Comparison of ENCODE assay signal across 12 mouse cellular contexts in the genomic region with DNA sequence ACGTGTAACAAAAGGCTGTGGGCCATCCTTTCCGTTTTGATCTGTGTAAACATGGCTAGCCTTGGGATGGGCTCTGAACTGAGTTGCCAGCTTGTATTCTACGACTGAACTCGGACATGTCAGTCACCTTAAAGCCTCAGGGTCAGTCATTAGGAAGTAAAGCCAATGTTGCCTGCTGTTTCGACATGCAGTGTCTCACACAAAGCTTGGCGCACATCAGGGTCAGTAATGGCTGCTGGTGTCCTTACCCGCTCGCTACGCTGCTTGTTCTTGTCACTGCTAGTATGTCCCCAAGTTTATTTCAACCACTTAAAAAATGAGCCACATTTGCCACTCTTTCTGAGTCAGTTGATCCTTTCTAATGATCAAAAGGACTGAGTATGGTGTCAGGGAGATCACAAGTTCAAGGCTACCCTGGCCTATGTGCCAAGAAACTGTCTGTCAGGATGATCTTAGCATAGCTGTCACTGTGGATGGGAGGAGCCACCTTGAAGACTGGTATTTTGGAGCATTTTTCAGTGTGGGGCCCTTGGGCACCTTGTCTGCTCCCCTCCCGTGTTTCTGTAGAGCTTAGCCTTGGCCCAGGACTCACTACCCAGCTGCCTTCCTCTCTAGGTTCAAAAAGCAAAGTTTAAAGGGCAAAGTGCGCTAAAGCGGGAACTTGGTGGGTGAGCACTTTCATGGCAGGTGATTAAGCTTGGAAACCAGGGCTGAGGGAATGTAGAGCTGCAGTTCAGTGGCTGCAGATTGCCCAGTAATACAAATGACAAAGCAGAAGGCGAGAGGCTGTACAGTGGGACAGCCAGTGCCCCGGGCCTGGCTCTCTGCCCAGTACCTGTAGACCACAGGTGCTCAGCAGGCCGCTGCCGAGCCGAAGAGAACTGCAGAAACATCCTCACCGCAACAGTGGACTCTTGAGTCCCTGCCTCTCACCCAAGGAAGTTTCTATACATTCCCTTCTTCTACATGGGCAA.
A peak's percentile ranks its signal among the peaks of the same experiment; 100 is the strongest.
DNase-seq lines count a peak whose midpoint lies in the region; ATAC-seq lines count a peak whose summit lies in the region.
"Had no signal": no experiment of that assay in that cellular context is flagged by ENCODE, and none has a peak within 500 bp of the region (broad histone marks: within the 10 kb centered on the region; RNA-seq: fewer than 3 reads in every experiment).

No protein-coding gene starts in this region.

- H3K9ac ChIP-seq in midbrain, embryonic 12.5 days (replicated peaks): no peak overlapping the region
- H3K9ac ChIP-seq in midbrain, embryonic 15.5 days: no peak overlapping the region
- H3K9ac ChIP-seq in hindbrain, embryonic 11.5 days (ENCODE audit: low read depth, low read length): no peak overlapping the region
- H3K9ac ChIP-seq: liver, postnatal 0 days had no signal

- H3K27ac ChIP-seq in midbrain, embryonic 12.5 days (replicated peaks): peak overlapping the region; percentile 49
- H3K27ac ChIP-seq in midbrain, embryonic 15.5 days: no peak overlapping the region
- peak overlapping the region; percentile 51 for H3K27ac ChIP-seq in hindbrain, embryonic 11.5 days (ENCODE audit: low read depth, low read length)
- H3K27ac ChIP-seq: heart, adult 2 months; left cerebral cortex, adult 2 months had no signal

- H3K4me3 ChIP-seq in midbrain, embryonic 12.5 days: no peak overlapping the region
- H3K4me3 ChIP-seq in midbrain, embryonic 15.5 days: no peak overlapping the region
- H3K4me3 ChIP-seq in hindbrain, embryonic 11.5 days (ENCODE audit: low read depth, low read length): no peak overlapping the region
- H3K4me3 ChIP-seq: heart, adult 2 months; left cerebral cortex, adult 2 months had no signal

- no peak overlapping the region for H3K4me2 ChIP-seq in midbrain, embryonic 12.5 days (replicated peaks)
- no peak overlapping the region for H3K4me2 ChIP-seq in midbrain, embryonic 15.5 days
- H3K4me2 ChIP-seq in hindbrain, embryonic 11.5 days (replicated peaks; ENCODE audit: low read depth, low read length): no peak overlapping the region

- WGBS in midbrain, embryonic 12.5 days: 94% methylated on average over 18 of the region's 18 CpGs
- 85% methylated on average over 18 of the region's 18 CpGs for WGBS in midbrain, embryonic 15.5 days
- WGBS in hindbrain, embryonic 11.5 days: 92% methylated on average over 18 of the region's 18 CpGs

- DNase-seq in hindbrain, embryonic 11.5 days (ENCODE audit: low spot score): no peak
- DNase-seq in kidney, postnatal 14 days: peak; percentile 31
- DNase-seq in gastrocnemius, postnatal 36 days: no peak
- DNase-seq in testis, postnatal 14 days (ENCODE audit: low spot score): no peak
- DNase-seq in urinary bladder, postnatal 36 days (ENCODE audit: low spot score in 2 of 2): no peak
- DNase-seq: cerebellum, adult 8-10 months; heart, adult 2 months; liver, postnatal 0 days; thymus, adult 2 months had no signal

- no peaks in the 10 kb centered on the region for H3K9me3 ChIP-seq in midbrain, embryonic 12.5 days
- no peaks in the 10 kb centered on the region for H3K9me3 ChIP-seq in midbrain, embryonic 15.5 days
- H3K9me3 ChIP-seq in hindbrain, embryonic 11.5 days (ENCODE audit: control insufficient read depth, low read length): no peaks in the 10 kb centered on the region

- H3K27me3 ChIP-seq in midbrain, embryonic 12.5 days: no peaks in the 10 kb centered on the region
- H3K27me3 ChIP-seq in midbrain, embryonic 15.5 days (replicated peaks): no peaks in the 10 kb centered on the region
- no peaks in the 10 kb centered on the region for H3K27me3 ChIP-seq in hindbrain, embryonic 11.5 days (ENCODE audit: control insufficient read depth, insufficient read depth, low read length)

- intact Hi-C loops in gastrocnemius, postnatal 36 days (cut with DNase I): no loop called here

- peaks cover 34% of the 10 kb centered on the region for H3K36me3 ChIP-seq in midbrain, embryonic 12.5 days
- peaks cover 10% of the 10 kb centered on the region; the same call in 1 of the 2 replicates for H3K36me3 ChIP-seq in midbrain, embryonic 15.5 days (replicated peaks)
- no peaks in the 10 kb centered on the region; the same call in 1 of the 2 replicates for H3K36me3 ChIP-seq in hindbrain, embryonic 11.5 days (ENCODE audit: control insufficient read depth, insufficient read depth, low read length)

- peaks cover 21% of the 10 kb centered on the region for H3K4me1 ChIP-seq in midbrain, embryonic 12.5 days
- peaks cover 15% of the 10 kb centered on the region for H3K4me1 ChIP-seq in midbrain, embryonic 15.5 days
- H3K4me1 ChIP-seq in hindbrain, embryonic 11.5 days (replicated peaks; ENCODE audit: control insufficient read depth, insufficient read depth, low read length): no peaks in the 10 kb centered on the region

- ATAC-seq in midbrain, embryonic 12.5 days (ENCODE audit: low FRiP score, low read depth): no peak
- no peak for ATAC-seq in midbrain, embryonic 15.5 days (replicated peaks)
- peak; percentile 7; the same call in 1 of the 2 replicates for ATAC-seq in hindbrain, embryonic 11.5 days (ENCODE audit: low FRiP score)
- ATAC-seq: liver, postnatal 0 days had no signal
